Mouse (Mus musculus) layer of hippocampus, adult 9-10 months (tissue): ENCODE measurements around the gene Ilf2.

Source experiments
- DNase-seq: peaks from one replicate; pipeline ENCODE4 v3.0.0; 2022; ENCODE audit warnings: low spot score

Ilf2 gene

DNA sequence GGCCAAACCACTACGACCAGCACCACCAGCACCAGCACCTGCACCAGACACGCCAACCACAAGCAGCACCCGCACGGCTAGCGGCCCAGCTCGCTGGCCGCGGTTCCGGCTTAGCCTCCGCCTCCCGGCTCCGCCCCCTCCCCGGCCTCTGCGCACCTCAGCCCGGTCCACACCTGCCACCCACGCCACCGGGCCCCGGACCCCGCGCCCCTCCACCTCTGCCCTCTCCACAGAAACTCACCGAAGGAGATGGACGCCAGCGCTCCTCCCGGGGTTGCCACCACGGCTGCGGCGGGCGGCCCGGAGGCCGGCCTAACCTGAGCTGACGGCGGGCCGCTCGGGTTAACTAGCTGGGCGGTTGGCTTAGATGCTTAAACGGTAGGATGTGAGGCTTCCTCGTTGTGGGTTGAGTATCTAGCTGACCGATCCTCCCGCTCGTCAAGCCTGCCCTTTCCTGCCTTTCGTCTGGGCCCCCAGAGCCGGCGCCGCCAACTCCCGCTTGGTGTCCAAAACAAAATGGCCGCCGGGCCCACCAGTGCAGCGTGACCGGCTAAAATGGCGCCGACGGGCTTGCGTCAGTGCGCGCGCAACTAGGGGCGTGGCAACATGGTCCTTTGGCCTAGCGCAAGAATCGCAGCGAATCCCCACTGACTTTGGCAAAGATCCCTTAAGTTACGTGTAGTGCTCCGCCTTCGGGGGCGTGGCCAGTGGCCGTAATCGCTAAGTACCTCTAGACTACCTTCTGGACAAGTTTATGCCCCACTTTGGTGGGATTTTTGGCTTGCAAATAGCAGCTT is 33.2 kb downstream of the Ilf2 start, which contains the start of gene Chtop:
Chtop (minus strand) TSS at position 549 of the 797 bp plus-strand sequence.
- peak; percentile 95 for DNase-seq

DNA sequence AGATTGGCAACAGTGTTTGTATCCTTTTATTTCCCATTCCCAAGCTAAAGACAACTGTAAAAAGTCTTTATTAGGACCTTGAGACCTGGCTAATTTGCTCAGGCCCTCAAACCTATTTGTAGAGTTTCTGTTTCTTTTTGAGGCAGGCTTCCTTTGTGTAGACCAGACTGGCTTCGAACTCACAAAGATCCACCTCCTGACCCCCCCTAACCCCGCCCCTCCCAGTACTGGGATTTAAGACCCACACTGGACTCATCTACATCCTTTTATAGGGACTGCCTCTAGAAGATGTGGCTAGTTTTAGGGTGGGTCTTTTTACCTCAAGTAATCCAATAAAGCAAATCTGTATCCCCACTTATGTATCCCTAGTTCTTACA is 33.8 kb downstream of the Ilf2 start:
- DNase-seq, result no peak

DNA sequence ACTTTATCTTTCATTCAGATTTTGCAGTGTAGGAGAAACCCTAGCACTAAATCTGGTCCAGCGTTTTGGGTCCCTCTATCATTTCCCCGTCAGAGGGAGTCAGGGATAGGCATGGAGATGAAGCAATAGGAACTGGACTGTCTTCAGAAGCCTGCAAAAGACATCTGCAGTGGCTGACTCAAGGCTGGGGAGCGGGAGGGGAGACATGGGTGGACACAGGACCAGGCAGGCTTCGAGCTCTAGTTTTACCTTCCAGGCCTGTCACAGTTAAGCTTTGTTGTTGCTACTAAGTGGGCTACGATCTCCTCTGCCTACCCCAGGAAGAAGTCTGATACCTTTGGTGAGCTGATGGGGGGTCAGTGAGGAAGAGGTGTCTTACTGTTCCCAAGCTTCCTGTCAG is 36.4 kb downstream of the Ilf2 start:
- DNase-seq, result no peak

DNA sequence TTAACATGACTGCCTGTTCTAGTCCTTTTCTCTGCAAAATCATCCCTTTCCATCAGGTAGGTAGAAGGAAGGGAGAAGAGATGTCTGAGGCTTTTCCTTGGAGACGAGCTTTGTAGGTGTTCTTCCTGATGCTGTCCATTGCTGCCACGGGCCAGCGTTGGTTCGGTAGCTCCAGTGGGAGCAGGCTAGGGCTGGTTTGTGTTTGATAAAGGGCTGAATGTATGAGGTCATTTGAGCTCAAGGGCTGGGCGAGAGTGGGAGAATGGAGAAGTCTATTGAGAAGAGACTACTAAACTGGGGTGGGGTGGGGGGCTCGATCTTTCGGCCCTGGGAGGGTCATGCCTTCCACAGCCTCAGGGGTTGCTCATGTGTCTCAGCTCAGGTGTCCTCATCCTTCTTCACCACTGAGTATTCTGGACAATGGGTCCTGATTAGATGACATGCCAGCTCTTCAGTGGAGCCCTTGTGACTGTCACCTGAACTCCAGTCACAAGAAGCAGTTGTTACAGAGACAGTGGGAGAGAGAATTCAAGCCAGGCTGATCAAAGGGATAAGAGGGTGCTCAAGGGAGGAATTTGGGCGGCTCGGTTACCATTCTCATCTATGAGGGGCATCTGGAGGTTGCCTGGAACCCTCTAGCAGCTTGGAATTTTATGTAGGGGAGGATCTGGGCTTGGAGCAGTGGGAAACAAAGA is 37.2 kb downstream of the Ilf2 start:
- no peak for DNase-seq

DNA sequence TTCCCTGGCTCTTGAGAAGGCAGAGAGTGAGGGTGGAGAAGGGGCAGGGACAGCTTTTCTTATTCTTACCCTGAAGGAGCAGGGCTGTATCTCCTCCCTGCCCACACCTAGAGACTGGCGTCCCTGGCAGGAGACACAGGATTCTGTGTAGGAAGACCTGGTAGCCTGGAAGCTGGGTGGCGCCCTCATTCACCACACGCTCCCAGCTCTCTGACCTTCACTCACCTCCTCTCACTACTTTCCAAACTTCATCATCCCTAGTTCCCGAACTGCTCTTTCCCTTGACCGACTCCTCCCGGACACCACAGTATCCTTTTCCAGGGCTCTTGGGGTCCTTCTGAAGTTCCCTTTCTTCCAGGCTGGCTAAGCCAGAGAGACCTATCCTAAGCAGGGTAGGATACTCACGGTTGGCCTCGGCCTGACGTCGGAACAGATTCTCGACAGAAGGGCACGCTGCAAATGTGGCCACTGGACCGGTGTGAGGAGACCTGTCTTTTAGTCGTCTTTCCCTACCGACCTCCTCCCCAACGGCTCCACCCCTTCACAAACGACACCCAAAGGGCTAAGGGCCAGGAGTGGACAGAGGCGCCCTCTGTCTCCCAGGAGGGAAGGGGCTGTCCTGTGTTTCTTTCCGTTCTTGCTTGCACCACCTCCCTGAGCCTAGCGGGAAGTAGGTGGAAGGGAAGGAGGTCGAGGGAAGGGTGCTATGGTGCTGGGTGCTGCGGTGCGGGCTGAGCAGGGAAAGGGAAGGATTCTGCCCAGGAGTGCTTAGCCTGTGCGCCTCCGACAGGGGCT is 38.1 kb downstream of the Ilf2 start, which contains the start of the genes S100a1 and S100a13:
S100a1 (minus strand) TSS at position 597 of the 795 bp plus-strand sequence.
S100a13 (plus strand) TSS at position 640 of the 795 bp plus-strand sequence.
- no peak for DNase-seq

- no peak for DNase-seq
Measured at GRCm38 (mm10) chr3:90514691-90515090, 38.8 kb downstream of the Ilf2 start.

GRCm38 (mm10) chr3:90515242-90515641 is 39.3 kb downstream of the Ilf2 start:
- no peak for DNase-seq

DNA sequence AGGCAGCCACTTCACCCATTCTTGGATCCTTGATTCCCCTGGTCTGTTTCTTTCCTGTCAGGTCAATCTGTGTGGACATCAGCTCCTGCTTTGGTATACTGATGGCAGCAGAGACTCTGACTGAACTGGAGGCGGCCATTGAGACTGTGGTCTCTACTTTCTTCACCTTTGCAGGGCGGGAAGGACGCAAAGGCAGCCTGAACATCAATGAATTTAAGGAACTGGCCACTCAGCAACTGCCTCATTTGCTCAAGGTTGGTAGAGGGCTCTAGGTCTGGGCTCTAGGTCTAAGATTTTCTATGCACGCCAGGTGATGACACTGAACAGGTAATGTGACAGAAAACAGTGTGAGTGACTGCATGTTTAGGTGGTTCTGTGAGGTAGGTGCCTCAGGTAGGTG is 39.9 kb downstream of the Ilf2 start:
- no peak for DNase-seq

GRCm38 (mm10) chr3:90517711-90518110 is 41.8 kb downstream of the Ilf2 start:
- DNase-seq, result no peak

DNA sequence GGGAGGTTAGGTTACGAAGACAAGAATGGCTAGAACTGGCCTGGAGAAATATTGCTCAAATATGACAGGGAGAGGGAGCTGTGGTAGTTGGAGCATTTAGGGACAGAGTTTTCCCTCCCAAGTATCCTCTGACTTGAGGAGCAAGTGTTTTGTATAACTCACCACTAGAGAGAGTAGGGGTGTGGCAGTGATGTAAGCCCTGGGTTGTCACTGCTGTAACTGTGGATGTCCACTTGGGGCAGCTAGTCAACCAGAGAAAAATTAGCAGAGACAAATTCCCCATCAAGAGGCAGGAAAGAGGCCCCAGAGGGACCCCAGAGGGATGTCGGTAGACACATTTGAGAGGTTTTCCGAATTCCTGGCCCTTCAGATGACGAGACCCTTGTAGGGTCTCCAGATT is 49.5 kb downstream of the Ilf2 start:
- peak; percentile 53 for DNase-seq

DNA sequence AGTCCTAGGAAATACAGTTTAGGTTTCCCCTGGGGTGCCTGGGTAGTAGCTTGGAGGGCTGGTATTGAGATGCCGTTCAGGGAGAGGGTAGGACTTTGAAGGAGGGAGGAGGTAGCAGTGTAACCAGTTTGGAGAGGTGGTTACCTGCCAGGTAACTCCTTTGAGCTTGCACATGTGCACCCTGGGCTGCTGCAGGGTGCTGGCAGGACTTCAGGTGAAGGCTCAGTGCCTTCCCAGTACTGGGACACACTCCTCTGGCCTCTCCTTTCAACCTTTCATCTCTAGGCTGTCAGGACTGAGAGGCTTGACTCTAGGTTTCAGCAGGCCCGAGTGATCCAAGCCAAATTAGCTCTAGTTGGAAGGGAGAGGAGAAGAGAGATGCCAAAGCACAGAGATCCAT is 50.1 kb downstream of the Ilf2 start:
- DNase-seq, result no peak

- no peak for DNase-seq
Measured at GRCm38 (mm10) chr3:90526580-90526979, 50.7 kb downstream of the Ilf2 start, which contains the start of gene S100a14. Gene S100a14, plus strand, starts transcription at chr3:90526856.

GRCm38 (mm10) chr3:90527291-90527873 is 51.5 kb downstream of the Ilf2 start:
- DNase-seq, result no peak

DNA sequence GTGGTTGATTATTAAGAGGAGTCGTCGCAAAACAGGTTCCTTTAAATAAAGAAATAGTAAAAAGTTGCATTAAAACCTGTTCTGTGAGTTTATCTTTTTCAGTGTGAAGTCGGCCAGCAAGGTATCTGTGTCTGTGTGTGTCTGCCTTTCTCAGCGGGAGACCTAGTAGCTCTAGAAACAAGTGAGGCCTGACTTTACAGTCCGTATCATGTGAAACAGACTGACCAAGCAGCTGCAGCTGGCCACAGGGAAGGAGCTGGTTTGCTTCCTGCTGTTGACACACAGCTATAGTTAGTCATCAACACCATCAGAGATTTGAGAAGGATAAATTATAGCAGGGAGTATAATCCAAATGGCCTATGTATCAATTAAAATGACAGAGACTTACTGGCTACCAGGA is 55.8 kb downstream of the Ilf2 start:
- DNase-seq, result no peak

- no peak for DNase-seq
Measured at GRCm38 (mm10) chr3:90535446-90535845, 59.5 kb downstream of the Ilf2 start.

DNA sequence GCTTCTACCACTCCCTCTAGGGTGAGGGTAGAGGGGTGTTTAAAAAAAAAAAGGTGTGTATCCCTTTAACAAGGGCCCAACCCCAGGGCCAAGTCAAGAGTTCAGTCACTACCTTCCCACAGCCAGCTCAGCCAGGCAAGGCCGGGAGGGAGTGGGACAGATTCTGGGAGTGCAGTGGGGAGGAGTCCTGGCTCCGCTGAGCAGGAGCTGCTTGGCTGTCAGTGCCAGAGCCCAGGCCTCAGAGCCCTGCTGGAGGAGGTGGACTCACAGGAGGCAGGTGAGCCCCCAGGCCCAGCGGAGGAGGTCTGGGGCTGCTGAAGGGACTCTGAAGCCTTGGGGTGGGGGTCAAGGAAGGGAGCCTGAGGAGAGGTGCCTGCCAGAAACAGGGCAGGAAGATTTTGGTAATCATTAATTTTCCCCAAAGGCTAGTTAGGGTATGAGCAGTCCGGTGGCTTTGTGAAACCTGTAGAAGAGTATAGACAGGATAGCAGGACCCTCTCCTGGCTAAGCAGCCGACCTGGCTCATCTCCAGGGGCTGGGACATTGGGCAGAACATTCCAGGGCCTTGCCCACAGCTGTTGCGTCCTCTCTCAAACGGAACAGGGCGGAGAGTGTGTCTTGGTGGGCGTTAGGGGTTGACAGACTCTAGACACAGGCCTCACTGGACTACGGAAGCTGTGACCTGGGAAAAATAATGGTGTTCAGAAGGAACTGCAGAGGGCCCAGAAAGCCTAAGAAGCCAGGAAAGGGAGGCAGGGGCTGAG is 61.4 kb downstream of the Ilf2 start, which contains the start of gene S100a16:
S100a16 (plus strand) TSS at position 114 of the 764 bp plus-strand sequence.
- DNase-seq, result no peak

DNA sequence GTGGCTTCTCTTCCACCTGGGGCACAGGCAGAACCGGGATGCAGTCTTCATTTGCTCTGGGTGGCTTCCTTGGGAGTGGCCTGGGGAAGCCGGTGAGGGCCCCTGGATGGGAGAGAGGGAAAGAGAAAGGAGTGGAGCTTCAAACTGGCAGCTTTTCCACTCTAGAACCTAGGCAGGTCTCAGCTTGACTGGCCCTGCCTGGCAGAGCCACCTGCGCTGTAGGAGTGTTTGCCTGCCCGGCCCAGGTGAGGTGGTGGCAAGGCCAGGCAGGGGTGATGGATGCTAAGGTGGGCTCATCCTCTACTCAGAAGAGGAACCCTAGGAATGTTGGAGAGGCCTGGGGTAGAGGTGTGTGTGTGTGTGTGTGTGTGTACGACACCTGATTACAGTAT is 62.0 kb downstream of the Ilf2 start:
- DNase-seq, result no peak
